Mouse (Mus musculus) MEL (cell line): ENCODE results near the gene Pxylp1. TPM values are rescaled to one million over a fixed set of nuclear protein-coding genes. Genes with fewer than 3 reads are reported as not detected.

Source experiments
- DNase-seq: peaks from one replicate; pipeline ENCODE4 v3.0.0; 2011; ENCODE audit warnings: low read depth, low spot score
- H3K27ac ChIP-seq: 2 replicates; pipeline ENCODE4 v1.5.1; 2012; ENCODE audit warnings: low read depth, mild to moderate bottlenecking, control low read depth, low read length, moderate library complexity; ENCODE audit not compliant: control insufficient read depth
- H3K27me3 ChIP-seq, 2 experiments: fragments of 150-350 bp in 1 of 2; sonication (generic) in 1 of 2; 2 replicates each; pipeline ENCODE4 v1.6.1; 2012; ENCODE audit warnings: low read length in 2 of 2, mild to moderate bottlenecking in 2 of 2, improper control_type of control experiment in 1 of 2, moderate library complexity in 1 of 2; ENCODE audit not compliant: insufficient read depth in 2 of 2, control insufficient read depth in 1 of 2
- H3K36me3 ChIP-seq, 2 experiments: 2 replicates each; pipeline ENCODE4 v1.6.1; 2012 to 2014; ENCODE audit warnings: low read length in 2 of 2, improper control_type of control experiment in 1 of 2, inconsistent platforms in 1 of 2, mild to moderate bottlenecking in 1 of 2; ENCODE audit not compliant: insufficient read depth in 2 of 2, control insufficient read depth in 1 of 2
- H3K4me1 ChIP-seq, 2 experiments: fragments of 150-350 bp in 1 of 2; sonication (generic) in 1 of 2; 2 replicates each; pipeline ENCODE4 v1.6.1; 2012; ENCODE audit warnings: low read length in 2 of 2, improper control_type of control experiment in 1 of 2, mild to moderate bottlenecking in 1 of 2; ENCODE audit not compliant: insufficient read depth in 2 of 2, control insufficient read depth in 1 of 2
- H3K4me3 ChIP-seq, 2 experiments: fragments of 150-350 bp in 1 of 2; sonication (generic) in 1 of 2; 2 replicates each; pipeline ENCODE4 v1.5.1; 2012; ENCODE audit warnings: low read depth in 2 of 2, low read length in 2 of 2, mild to moderate bottlenecking in 2 of 2, moderate library complexity in 2 of 2, control low read depth in 1 of 2, improper control_type of control experiment in 1 of 2; ENCODE audit not compliant: control insufficient read depth in 1 of 2, insufficient read depth in 1 of 2
- H3K79me2 ChIP-seq: 2 replicates; pipeline ENCODE4 v1.6.1; 2012; ENCODE audit warnings: mild to moderate bottlenecking, low read length, moderate library complexity; ENCODE audit not compliant: control insufficient read depth, poor library complexity, insufficient read depth
- H3K9ac ChIP-seq: 2 replicates; pipeline ENCODE4 v1.6.1; 2012; ENCODE audit warnings: low read depth, mild to moderate bottlenecking, control low read depth, low read length, moderate library complexity; ENCODE audit not compliant: control insufficient read depth, poor library complexity, severe bottlenecking
- H3K9me3 ChIP-seq: fragments of 150-350 bp; sonication (generic); replicated peaks from 2 replicates; pipeline ENCODE4 v1.6.1; 2012; ENCODE audit warnings: mild to moderate bottlenecking, low read length, improper control_type of control experiment, moderate library complexity; ENCODE audit not compliant: insufficient read depth
- CTCF ChIP-seq, 3 experiments: IDR thresholded peaks in 2 of 3; conservative IDR thresholded peaks in 1 of 3; 2 replicates each; pipeline ENCODE4 v1.5.1; 2011 to 2012; ENCODE audit warnings: low read length in 3 of 3, low read depth in 2 of 3, mild to moderate bottlenecking in 2 of 3, improper control_type of control experiment in 1 of 3, inconsistent platforms in 1 of 3, mixed read lengths in 1 of 3, moderate library complexity in 1 of 3; ENCODE audit not compliant: control insufficient read depth in 1 of 3, insufficient read depth in 1 of 3, poor library complexity in 1 of 3, severe bottlenecking in 1 of 3
- ELF1 ChIP-seq: IDR thresholded peaks from 2 replicates; pipeline ENCODE4 v1.6.1; 2014; ENCODE audit warnings: low read depth, mild to moderate bottlenecking, inconsistent platforms, low read length, improper control_type of control experiment, moderate library complexity
- ETS1 ChIP-seq: IDR thresholded peaks from 2 replicates; pipeline ENCODE4 v1.6.1; 2012; ENCODE audit warnings: low read depth, mild to moderate bottlenecking, inconsistent platforms, low read length, improper control_type of control experiment, moderate library complexity
- HCFC1 ChIP-seq: IDR thresholded peaks from 2 replicates; pipeline ENCODE4 v1.6.1; 2012; ENCODE audit warnings: low read depth, mild to moderate bottlenecking, inconsistent platforms, low read length, improper control_type of control experiment, moderate library complexity
- JUND ChIP-seq: IDR thresholded peaks from 2 replicates; pipeline ENCODE4 v1.6.1; 2011; ENCODE audit warnings: low read depth, mild to moderate bottlenecking, improper control_type of control experiment, low read length
- KAT2A ChIP-seq: conservative IDR thresholded peaks from 2 replicates; pipeline ENCODE4 v1.6.1; 2012; ENCODE audit warnings: low read depth, low read length, improper control_type of control experiment, inconsistent platforms
- MAX ChIP-seq: IDR thresholded peaks from 2 replicates; pipeline ENCODE4 v1.6.1; 2011; ENCODE audit warnings: low read length, improper control_type of control experiment
- MEF2A ChIP-seq: IDR thresholded peaks from 2 replicates; pipeline ENCODE4 v1.6.1; 2014; ENCODE audit warnings: low read depth, mild to moderate bottlenecking, inconsistent platforms, low read length, improper control_type of control experiment; ENCODE audit not compliant: poor library complexity, insufficient replicate concordance, severe bottlenecking; ENCODE audit errors: extremely low read depth
- MXI1 ChIP-seq: IDR thresholded peaks from 2 replicates; pipeline ENCODE4 v1.6.1; 2011; ENCODE audit warnings: mild to moderate bottlenecking, low read depth, low read length, improper control_type of control experiment
- MYC ChIP-seq: IDR thresholded peaks from 2 replicates; pipeline ENCODE4 v1.6.1; 2011; ENCODE audit warnings: low read depth, mild to moderate bottlenecking, low read length, improper control_type of control experiment, moderate library complexity
- NELFE ChIP-seq: IDR thresholded peaks from 2 replicates; pipeline ENCODE4 v1.6.1; 2011; ENCODE audit warnings: low read depth, low read length, improper control_type of control experiment
- POLR2AphosphoS2 ChIP-seq: IDR thresholded peaks from 2 replicates; pipeline ENCODE4 v1.6.1; 2011; ENCODE audit warnings: low read length, improper control_type of control experiment
- POLR2AphosphoS5 ChIP-seq: IDR thresholded peaks from 2 replicates; pipeline ENCODE4 v1.6.1; 2012; ENCODE audit warnings: low read depth, borderline replicate concordance, mild to moderate bottlenecking, inconsistent platforms, low read length, moderate library complexity, mixed read lengths
- SMC3 ChIP-seq: IDR thresholded peaks from 2 replicates; pipeline ENCODE4 v1.6.1; 2011; ENCODE audit warnings: low read depth, low read length, improper control_type of control experiment
- TAL1 ChIP-seq: IDR thresholded peaks from 2 replicates; pipeline ENCODE4 v1.6.1; 2012; ENCODE audit warnings: mild to moderate bottlenecking, inconsistent platforms, low read length, moderate library complexity, mixed read lengths
- TBP ChIP-seq: IDR thresholded peaks from 2 replicates; pipeline ENCODE4 v1.8.0; 2011; ENCODE audit warnings: low read depth, low read length, improper control_type of control experiment
- TCF12 ChIP-seq: IDR thresholded peaks from 2 replicates; pipeline ENCODE4 v1.6.1; 2014; ENCODE audit warnings: low read depth, mild to moderate bottlenecking, inconsistent platforms, low read length, improper control_type of control experiment, moderate library complexity
- UBTF ChIP-seq: IDR thresholded peaks from 2 replicates; pipeline ENCODE4 v1.6.1; 2012; ENCODE audit warnings: low read depth, mild to moderate bottlenecking, inconsistent platforms, low read length, improper control_type of control experiment, moderate library complexity, borderline replicate concordance; ENCODE audit not compliant: insufficient read depth
- USF2 ChIP-seq, 2 experiments: IDR thresholded peaks; 2 replicates each; pipeline ENCODE4 v1.6.1; 2011 to 2012; ENCODE audit warnings: improper control_type of control experiment in 2 of 2, low read length in 2 of 2, borderline replicate concordance in 1 of 2, inconsistent platforms in 1 of 2, low read depth in 1 of 2, mild to moderate bottlenecking in 1 of 2; ENCODE audit not compliant: insufficient read depth in 1 of 2
- polyA plus RNA-seq, 2 experiments: library from polyadenylated mRNA; stranded (reverse) in 1 of 2; unstranded in 1 of 2; fragments of >175 nt in 1 of 2; fragments of >200 nt in 1 of 2; gene quantifications; 2 replicates each; pipeline versions ENCODE4 v1.2.1 to v1.2.4; 2012; ENCODE audit warnings: low replicate concordance in 2 of 2, low read depth in 1 of 2; ENCODE audit not compliant: insufficient read length in 2 of 2, insufficient read depth in 1 of 2, missing spikeins in 1 of 2
- total RNA-seq: library from RNA; depleted of rRNA; stranded (reverse); fragments of 300-350 nt; gene quantifications from 2 replicates; pipeline ENCODE4 v1.2.3, GENCODE M21; 2012

Pxylp1 gene
- total and polyA plus RNA-seq, 3 experiments = 5.7 to 9.9 TPM; not detected in 1

GRCm38 (mm10) chr9:96857838-96858237, 34.6 kb downstream of the Pxylp1 start:
- H3K27me3 ChIP-seq = no peaks in the 10 kb centered on the region
- no peaks in the 10 kb centered on the region for H3K36me3 ChIP-seq
- no peak overlapping the region for H3K4me3 ChIP-seq
- TF ChIP-seq SMC3 (no peak), JUND (no peak), POLR2AphosphoS5 (no peak), HCFC1 (no peak), ELF1 (no peak), CTCF (IDR thresholded peaks at IDR 0.05 in 2 of 3, conservative IDR thresholded peaks at IDR 0.05 in 1 of 3; ENCODE audit: control insufficient read depth in 1 of 3, insufficient read depth in 1 of 3, low read depth in 2 of 3, low read length in 3 of 3, poor library complexity in 1 of 3, severe bottlenecking in 1 of 3) (no peak), UBTF (no peak), ETS1 (no peak), NELFE (no peak), POLR2AphosphoS2 (no peak), TCF12 (no peak)
- H3K9me3 ChIP-seq = no peaks in the 10 kb centered on the region
- no peak for DNase-seq
- no peak overlapping the region for H3K9ac ChIP-seq
- H3K27ac ChIP-seq = no peak overlapping the region
- H3K79me2 ChIP-seq = no peaks in the 10 kb centered on the region
- H3K4me1 ChIP-seq = no peaks in the 10 kb centered on the region

GRCm38 (mm10) chr9:96853300-96854186, 38.9 kb downstream of the Pxylp1 start:
- H3K4me3 ChIP-seq = no peak overlapping the region
- no peak overlapping the region for H3K27ac ChIP-seq
- no peak for DNase-seq

More at GRCm38 (mm10) chr9:96853300-96854186, 38.9 kb downstream of the Pxylp1 start:
- no peak for TF ChIP-seq MXI1
- no peak for TF ChIP-seq MAX
- no peak for TF ChIP-seq TAL1
- no peak for TF ChIP-seq POLR2AphosphoS5
- no peak for TF ChIP-seq TCF12
- TF ChIP-seq MEF2A = no peak
- no peak for TF ChIP-seq KAT2A
- TF ChIP-seq POLR2AphosphoS2 = no peak
- no peak for TF ChIP-seq HCFC1
- no peak for TF ChIP-seq ELF1
- no peak for TF ChIP-seq MYC
- TF ChIP-seq USF2 (IDR thresholded peaks at IDR 0.05; ENCODE audit: borderline replicate concordance in 1 of 2, insufficient read depth in 1 of 2, low read depth in 1 of 2, low read length in 2 of 2) = no peak
- no peak for TF ChIP-seq TBP
- TF ChIP-seq, all 39 proteins: peak for 0
- H3K27me3 ChIP-seq = no peaks in the 10 kb centered on the region
- no peaks in the 10 kb centered on the region for H3K79me2 ChIP-seq
- H3K4me1 ChIP-seq = no peaks in the 10 kb centered on the region
- no peaks in the 10 kb centered on the region for H3K9me3 ChIP-seq
- H3K36me3 ChIP-seq = no peaks in the 10 kb centered on the region
- H3K9ac ChIP-seq = no peak overlapping the region
